Mouse (Mus musculus): ENCODE data around the gene Acadl. TPM values are rescaled to one million over a fixed set of nuclear protein-coding genes. Genes with fewer than 3 reads are reported as not detected.

Gene Acadl
- total RNA-seq, 2 experiments from 2014 or later = 30.0 to 33.0 TPM

DNA sequence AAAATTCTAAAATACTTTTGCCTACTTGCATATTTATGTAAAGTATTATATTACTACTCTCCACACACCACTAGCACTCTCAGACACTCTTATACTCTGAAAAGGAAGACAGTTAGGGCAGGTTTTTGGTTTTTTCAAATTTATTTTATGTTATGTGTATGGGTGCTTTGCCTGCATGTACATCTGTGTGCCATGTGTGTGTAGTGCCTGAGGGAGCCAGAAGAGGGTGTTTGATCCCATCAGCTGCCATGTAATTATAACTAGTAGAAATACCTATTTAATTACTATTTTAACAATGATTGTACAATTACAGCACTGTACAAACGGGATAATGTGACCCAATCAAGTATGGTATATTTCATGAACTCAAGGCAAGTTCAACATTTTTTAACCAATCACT, 57.7 kb downstream of the Acadl start:
- intact Hi-C loops (cut with DNase I) = no loop called here
- no peak for DNase-seq (ENCODE audit: low spot score in 2 of 2)

DNA sequence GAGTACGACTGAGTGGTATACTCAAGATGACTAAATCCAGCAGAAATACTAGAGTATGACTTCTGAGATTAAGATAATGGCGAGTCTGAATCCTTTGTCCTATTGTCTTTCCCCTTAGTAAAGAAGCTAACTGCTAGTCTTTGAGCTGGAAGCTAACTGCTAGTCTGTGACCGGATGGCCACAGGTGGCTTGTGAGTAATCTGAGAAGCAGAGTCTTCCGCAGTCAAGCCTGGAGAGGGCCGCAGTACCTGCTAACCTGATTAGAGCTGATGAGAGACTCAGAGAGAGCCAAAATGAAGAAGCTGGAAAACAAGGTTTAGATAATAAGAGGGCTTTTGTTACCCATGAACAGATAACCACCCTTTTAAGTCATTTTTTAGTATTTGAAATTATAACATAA, 58.4 kb downstream of the Acadl start:
- intact Hi-C loops (cut with DNase I) = no loop called here
- DNase-seq (ENCODE audit: low spot score in 2 of 2) = no peak

DNA sequence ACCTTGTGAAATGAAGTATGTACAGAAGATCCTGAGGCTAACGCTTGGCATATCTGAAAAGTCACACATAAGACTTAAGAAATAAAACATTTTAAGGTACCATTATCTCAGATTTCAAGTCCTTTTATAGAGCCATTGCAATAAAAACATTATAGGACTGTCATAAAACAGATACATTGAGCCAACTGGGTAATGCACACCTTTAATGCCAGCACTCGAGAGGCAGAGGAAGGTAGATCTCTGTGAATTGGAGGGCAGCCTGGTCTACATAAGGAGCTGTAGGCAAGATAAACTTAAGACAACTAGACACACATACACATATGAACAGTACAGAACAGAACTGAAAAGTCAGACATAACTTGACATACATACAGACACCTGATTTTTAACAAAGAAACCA, 65.1 kb downstream of the Acadl start:
- DNase-seq (ENCODE audit: low spot score in 2 of 2) = no peak
- intact Hi-C loops (cut with DNase I) = no loop called here

DNA sequence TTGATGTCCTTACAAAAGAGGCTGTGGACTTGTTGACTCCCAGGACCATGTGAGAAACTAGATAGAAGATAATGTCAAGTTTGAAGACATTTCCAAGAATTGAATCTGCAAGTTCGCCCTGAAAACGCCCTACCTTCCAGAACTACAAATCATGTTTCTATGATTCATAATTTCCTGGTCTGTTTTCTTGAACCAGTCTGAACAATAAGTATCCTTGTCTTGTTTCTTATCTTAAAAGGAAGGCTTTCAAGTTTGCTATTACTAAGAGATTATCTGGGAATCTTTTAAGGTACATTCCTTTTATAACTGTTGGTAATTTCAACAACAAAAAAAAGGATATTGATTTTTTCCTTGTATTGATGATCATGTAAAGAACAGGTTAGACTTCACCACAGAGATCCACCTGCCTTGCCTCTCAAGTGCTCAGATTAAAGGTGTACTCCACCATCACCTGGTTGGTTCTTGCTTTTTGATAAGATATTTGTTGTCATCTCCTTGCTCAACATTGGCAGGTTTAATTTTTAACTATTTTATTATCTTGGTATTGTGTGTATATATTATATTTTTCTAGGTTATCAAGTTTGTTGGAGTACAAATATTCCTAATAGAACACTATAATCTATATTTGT, 70.1 kb downstream of the Acadl start:
- intact Hi-C loops (cut with DNase I) = no loop called here
- no peak for DNase-seq (ENCODE audit: low spot score in 2 of 2)

DNA sequence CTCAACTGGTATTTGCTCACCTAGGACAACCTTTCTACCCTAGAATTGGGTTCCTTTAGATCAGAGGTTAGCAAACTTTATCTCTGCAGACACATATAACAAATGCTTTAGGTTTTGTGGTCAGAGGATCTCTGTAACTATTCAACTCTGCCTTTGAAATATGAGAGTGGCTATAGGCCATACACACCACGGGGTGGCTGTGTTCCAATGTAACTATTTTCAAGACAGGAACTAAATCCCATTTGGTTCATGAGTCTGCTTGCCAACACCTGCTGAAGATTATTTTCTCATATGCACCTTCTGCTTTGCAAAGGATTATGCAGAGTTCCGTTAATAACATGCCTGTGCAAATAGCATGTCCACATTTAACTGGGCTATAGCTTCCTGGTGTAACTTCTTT, 80.8 kb downstream of the Acadl start:
- no peak for DNase-seq (ENCODE audit: low spot score in 2 of 2)
- intact Hi-C loops (cut with DNase I) = no loop called here

DNA sequence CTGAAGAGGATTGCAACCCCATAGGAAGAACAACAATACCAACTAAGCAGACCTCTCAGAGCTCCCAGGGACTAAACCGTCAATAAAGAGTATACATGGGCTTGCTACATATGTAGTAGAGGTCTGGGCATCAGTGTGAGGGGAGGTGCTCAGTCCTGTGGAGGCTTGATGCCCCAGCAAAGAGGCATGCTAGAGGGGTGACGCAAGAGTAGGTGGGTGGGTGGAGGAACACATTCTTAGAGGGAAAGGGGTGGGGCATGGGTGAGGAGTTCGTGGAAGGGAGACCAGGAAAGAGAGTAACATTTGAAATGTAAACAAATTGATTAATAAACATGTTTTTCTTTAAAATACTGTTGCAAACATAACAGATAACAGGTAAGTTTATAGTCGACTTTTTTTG, 82.0 kb downstream of the Acadl start:
- intact Hi-C loops (cut with DNase I) = no loop called here
- DNase-seq (ENCODE audit: low spot score in 2 of 2) = no peak

Other genes starting within 250 kb of the Acadl start
- gene Rpe, start 162.4 kb downstream of the Acadl start, total RNA-seq (2021) = 10 to 100 TPM; 31.4 to 32.4 TPM
- gene Kansl1l, start 45.7 kb downstream of the Acadl start, total RNA-seq (2021) = 10 to 100 TPM; 11.8 to 16.1 TPM
- gene Myl1, start 82.1 kb upstream of the Acadl start, total RNA-seq (2021) = under 1 TPM in 1 of 2 experiments, not detected in 1; 0.84 TPM
- 100 to 1,000 TPM; 177 to 209 TPM for gene Lancl1, start 175.6 kb upstream of the Acadl start, total RNA-seq (2021)

Data from left cerebral cortex, postnatal 36 days (tissue).